Mouse (Mus musculus): Measurements from ENCODE around the gene Wdcp. TPM values are rescaled to one million over a fixed set of nuclear protein-coding genes. Genes with fewer than 3 reads are reported as not detected.

The Wdcp gene
- polyA plus RNA-seq, 1 experiment from 2014 or later, result 17.5 TPM

DNA sequence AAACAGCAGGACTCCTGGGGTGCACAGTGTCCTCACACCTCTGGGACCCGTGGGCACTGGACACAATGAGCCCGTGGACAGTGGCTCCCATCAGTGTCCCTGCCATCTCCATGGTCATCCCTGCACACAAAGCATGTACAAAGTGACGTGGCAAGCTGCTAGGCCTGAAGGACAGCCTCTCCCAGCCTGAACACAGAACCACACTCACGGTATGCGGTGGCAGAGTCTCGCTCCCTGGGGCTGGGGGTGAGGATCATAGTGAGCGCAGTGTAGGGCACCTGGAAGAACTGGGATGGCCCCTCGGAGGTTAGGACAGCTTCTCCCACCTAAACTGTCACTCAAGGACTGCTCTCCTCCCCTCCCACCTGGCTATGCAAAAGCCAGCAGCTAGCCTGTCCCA is 25.8 kb downstream of the Wdcp start:
- 73% methylated on average over 8 of the region's 8 CpGs for whole genome bisulfite sequencing
- no peaks in the 10 kb centered on the region for H3K36me3 ChIP-seq (ENCODE audit: insufficient read depth)
- ATAC-seq (ENCODE audit: insufficient read depth) (no peak), DNase-seq (no peak)
- no peak overlapping the region for H3K4me2 ChIP-seq
- H3K4me1 ChIP-seq (ENCODE audit: insufficient read depth), result peaks cover 7% of the 10 kb centered on the region
- no peak overlapping the region for H3K4me3 ChIP-seq (ENCODE audit: low read depth, low read length)
- no peaks in the 10 kb centered on the region for H3K27me3 ChIP-seq (ENCODE audit: insufficient read depth, low read length)
- no peak for TF ChIP-seq CTCF (IDR thresholded peaks at IDR 0.05; ENCODE audit: low read depth)
- no peak overlapping the region for H3K27ac ChIP-seq (ENCODE audit: low read depth)
- no peaks in the 10 kb centered on the region for H3K9me3 ChIP-seq (ENCODE audit: low read depth, low read length)
- H3K9ac ChIP-seq, result no peak overlapping the region

- DNase-seq (no peak), ATAC-seq (ENCODE audit: insufficient read depth) (no peak)
- Histone ChIP-seq H3K9ac (no peak overlapping the region), H3K4me3 (ENCODE audit: low read depth, low read length) (no peak overlapping the region), H3K27me3 (ENCODE audit: insufficient read depth, low read length) (no peaks in the 10 kb centered on the region), H3K27ac (ENCODE audit: low read depth) (no peak overlapping the region), H3K36me3 (ENCODE audit: insufficient read depth) (no peaks in the 10 kb centered on the region), H3K4me2 (no peak overlapping the region), H3K4me1 (ENCODE audit: insufficient read depth) (peaks cover 5% of the 10 kb centered on the region), H3K9me3 (ENCODE audit: low read depth, low read length) (no peaks in the 10 kb centered on the region)
- WGBS, result 87% methylated on average over 5 of the region's 5 CpGs
- no peak for TF ChIP-seq CTCF (IDR thresholded peaks at IDR 0.05; ENCODE audit: low read depth)
Measured at GRCm38 (mm10) chr12:4871260-4871659, 28.2 kb downstream of the Wdcp start.

DNA sequence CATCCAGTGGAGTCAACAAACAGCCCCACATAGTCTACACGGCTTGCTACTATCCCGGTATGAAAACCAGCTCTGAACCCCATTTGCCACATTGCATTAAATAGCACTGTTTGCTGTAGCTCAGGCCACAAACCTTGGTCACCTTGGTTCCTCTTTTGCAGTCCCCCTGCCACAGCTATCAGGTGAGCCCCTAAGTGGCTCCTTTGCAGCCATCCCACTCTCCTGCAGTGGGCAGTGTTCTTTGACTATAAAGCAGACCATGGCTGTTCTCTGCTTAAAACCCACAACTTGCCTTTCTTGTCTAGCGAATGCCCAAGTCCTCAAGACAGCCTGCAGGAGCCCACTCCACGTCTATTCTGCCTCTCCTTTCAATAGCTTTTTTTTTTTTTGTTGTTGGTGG is 29.2 kb downstream of the Wdcp start:
- no peaks in the 10 kb centered on the region for H3K36me3 ChIP-seq (ENCODE audit: insufficient read depth)
- DNase-seq (peak; percentile 11), ATAC-seq (ENCODE audit: insufficient read depth) (no peak)
- H3K4me3 ChIP-seq (ENCODE audit: low read depth, low read length), result no peak overlapping the region
- H3K4me1 ChIP-seq (ENCODE audit: insufficient read depth), result peaks cover 5% of the 10 kb centered on the region
- no peak overlapping the region for H3K9ac ChIP-seq
- WGBS, result 51% methylated on average over 4 of the region's 4 CpGs
- peak overlapping the region; percentile 12; the same call in 1 of the 2 replicates for H3K27ac ChIP-seq (ENCODE audit: low read depth)
- no peaks in the 10 kb centered on the region for H3K27me3 ChIP-seq (ENCODE audit: insufficient read depth, low read length)
- peak overlapping the region; percentile 18; the same call in 1 of the 2 replicates for H3K4me2 ChIP-seq
- no peaks in the 10 kb centered on the region for H3K9me3 ChIP-seq (ENCODE audit: low read depth, low read length)
- TF ChIP-seq CTCF (IDR thresholded peaks at IDR 0.05; ENCODE audit: low read depth), result no peak

DNA sequence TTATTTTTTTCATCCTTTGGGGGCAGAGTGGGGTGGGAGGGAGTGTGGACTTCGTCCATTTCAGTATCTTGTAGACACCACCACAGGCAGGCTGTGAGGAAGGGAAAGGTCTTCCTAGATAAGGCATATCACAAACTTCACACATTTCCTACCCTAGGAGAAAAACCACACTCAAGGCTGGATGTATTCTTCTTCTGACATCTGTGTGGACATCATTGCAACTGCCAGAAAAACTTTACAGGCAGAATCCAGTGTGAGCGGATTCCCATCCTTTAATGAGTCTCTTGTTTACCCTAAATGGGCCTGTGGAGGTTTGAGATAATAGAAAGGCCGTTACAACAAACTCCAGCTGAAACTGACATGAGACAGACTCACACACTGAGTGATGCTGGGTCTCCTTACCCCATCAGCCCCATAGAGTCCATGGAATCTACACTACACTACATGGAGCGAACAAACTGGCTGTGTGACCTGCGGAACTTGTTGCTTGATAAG is 29.9 kb downstream of the Wdcp start:
- Histone ChIP-seq H3K27me3 (ENCODE audit: insufficient read depth, low read length) (no peaks in the 10 kb centered on the region), H3K36me3 (ENCODE audit: insufficient read depth) (no peaks in the 10 kb centered on the region), H3K4me2 (peak overlapping the region; percentile 64; the same call in 1 of the 2 replicates), H3K9me3 (ENCODE audit: low read depth, low read length) (no peaks in the 10 kb centered on the region), H3K4me1 (ENCODE audit: insufficient read depth) (peaks cover 5% of the 10 kb centered on the region), H3K4me3 (ENCODE audit: low read depth, low read length) (peak overlapping the region; percentile 32; the same call in 1 of the 2 replicates), H3K9ac (no peak overlapping the region), H3K27ac (ENCODE audit: low read depth) (peak overlapping the region; percentile 38; the same call in 1 of the 2 replicates)
- peak; percentile 30; the same call in 1 of the 2 replicates for ATAC-seq (ENCODE audit: insufficient read depth)
- DNase-seq, result peak; percentile 42
- TF ChIP-seq CTCF (IDR thresholded peaks at IDR 0.05; ENCODE audit: low read depth), result no peak
- 51% methylated on average over 5 of the region's 5 CpGs for WGBS

DNA sequence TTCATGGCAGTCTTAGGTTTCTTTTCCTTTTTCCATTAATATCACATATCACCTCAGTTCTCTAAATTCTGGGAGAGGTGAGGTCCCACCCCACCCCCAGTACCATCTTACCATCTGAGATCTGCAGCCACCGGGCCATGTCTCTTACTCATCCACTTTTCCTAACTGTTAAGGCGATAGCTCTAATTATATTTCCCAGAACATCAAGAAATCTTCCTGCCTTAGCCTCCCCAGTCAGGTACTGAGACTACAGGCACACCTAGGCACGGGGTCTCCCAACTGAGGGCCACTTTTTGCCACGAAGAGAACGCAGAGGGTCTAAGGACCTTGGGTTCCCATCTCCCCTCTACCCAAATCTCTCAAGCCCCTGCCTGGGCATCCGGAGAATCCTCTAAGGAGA is 30.4 kb downstream of the Wdcp start:
- Histone ChIP-seq H3K36me3 (ENCODE audit: insufficient read depth) (no peaks in the 10 kb centered on the region), H3K4me3 (ENCODE audit: low read depth, low read length) (peak overlapping the region; percentile 32), H3K9me3 (ENCODE audit: low read depth, low read length) (no peaks in the 10 kb centered on the region), H3K9ac (peak overlapping the region; percentile 50), H3K27me3 (ENCODE audit: insufficient read depth, low read length) (no peaks in the 10 kb centered on the region), H3K27ac (ENCODE audit: low read depth) (peak overlapping the region; percentile 38; the same call in 1 of the 2 replicates), H3K4me2 (peak overlapping the region; percentile 64), H3K4me1 (ENCODE audit: insufficient read depth) (peaks cover 5% of the 10 kb centered on the region)
- no peak for ATAC-seq (ENCODE audit: insufficient read depth)
- no peak for DNase-seq
- WGBS, result 69% methylated on average over 6 of the region's 6 CpGs
- no peak for TF ChIP-seq CTCF (IDR thresholded peaks at IDR 0.05; ENCODE audit: low read depth)

GRCm38 (mm10) chr12:4874161-4874927 is 31.2 kb downstream of the Wdcp start, which contains the start of gene Mfsd2b:
TSS of gene Mfsd2b (minus strand) at chr12:4874359.
- no peak for TF ChIP-seq CTCF (IDR thresholded peaks at IDR 0.05; ENCODE audit: low read depth)
- Histone ChIP-seq H3K4me3 (ENCODE audit: low read depth, low read length) (peak within 1 kb of the TSS; percentile 32), H3K27me3 (ENCODE audit: insufficient read depth, low read length) (no peaks in the 10 kb centered on the region), H3K36me3 (ENCODE audit: insufficient read depth) (no peaks in the 10 kb centered on the region), H3K4me2 (peak within 1 kb of the TSS; percentile 64), H3K27ac (ENCODE audit: low read depth) (peak within 1 kb of the TSS; percentile 38), H3K4me1 (ENCODE audit: insufficient read depth) (peaks cover 5% of the 10 kb centered on the region), H3K9ac (peak within 1 kb of the TSS; percentile 50), H3K9me3 (ENCODE audit: low read depth, low read length) (no peaks in the 10 kb centered on the region)
- DNase-seq (peak; percentile 90), ATAC-seq (ENCODE audit: insufficient read depth) (peak; percentile 94)
- WGBS, result 2% methylated on average over 24 of the region's 24 CpGs

DNA sequence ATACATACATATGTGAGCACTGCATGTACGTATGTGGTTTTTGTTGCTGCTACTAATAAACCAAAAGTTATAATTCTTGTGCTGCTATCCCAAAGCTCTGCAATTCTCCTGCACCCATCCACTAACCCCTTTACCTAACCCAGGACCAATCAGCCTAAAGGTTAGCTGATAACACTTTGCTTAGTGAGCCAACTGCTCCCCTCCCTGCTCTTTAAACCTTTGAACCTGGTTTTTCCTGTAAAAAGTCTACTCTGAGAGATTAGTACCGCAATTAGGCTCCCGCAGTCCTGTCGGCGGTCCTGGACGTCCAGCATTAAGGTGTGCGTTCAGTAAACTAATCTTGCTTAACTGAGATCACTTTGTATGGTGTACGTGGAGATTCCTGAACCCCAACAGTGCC is 32.5 kb downstream of the Wdcp start:
- peaks cover 5% of the 10 kb centered on the region for H3K4me1 ChIP-seq (ENCODE audit: insufficient read depth)
- no peaks in the 10 kb centered on the region for H3K9me3 ChIP-seq (ENCODE audit: low read depth, low read length)
- 80% methylated on average over 8 of the region's 8 CpGs for WGBS
- no peak overlapping the region for H3K9ac ChIP-seq
- H3K4me3 ChIP-seq (ENCODE audit: low read depth, low read length), result no peak overlapping the region
- H3K27ac ChIP-seq (ENCODE audit: low read depth), result no peak overlapping the region
- no peak for TF ChIP-seq CTCF (IDR thresholded peaks at IDR 0.05; ENCODE audit: low read depth)
- DNase-seq (no peak), ATAC-seq (ENCODE audit: insufficient read depth) (no peak)
- no peaks in the 10 kb centered on the region for H3K27me3 ChIP-seq (ENCODE audit: insufficient read depth, low read length)
- H3K36me3 ChIP-seq (ENCODE audit: insufficient read depth), result 0 out of 2 replicates have a peak, but pooled peaks cover 2% of the 10 kb centered on the region
- H3K4me2 ChIP-seq, result no peak overlapping the region

Measured in lung, embryonic 14.5 days (tissue).